Mouse (Mus musculus) liver, adult 2 months (tissue): ENCODE results near the gene Gm9573.

ENCODE experiments used
- CTCF ChIP-seq: fragments of 200-500 bp; IDR thresholded peaks from 2 replicates; pipeline ENCODE4 v1.5.1; 2011; ENCODE audit warnings: low read depth, low read length, control low read depth
- POLR2A ChIP-seq: fragments of 200-500 bp; IDR thresholded peaks from 2 replicates; pipeline ENCODE4 v1.6.1; 2011; ENCODE audit warnings: low read length, control low read depth; ENCODE audit not compliant: insufficient read depth; ENCODE audit errors: extremely low read depth

- TF ChIP-seq CTCF = no peak
- TF ChIP-seq POLR2A = no peak
Observed at GRCm38 (mm10) chr17:35588387-35588786, 38.0 kb downstream of the Gm9573 start.
